Mouse (Mus musculus) small intestine, adult 2 months (tissue): ENCODE results near the gene Fam162a.

Experiments
- CTCF ChIP-seq: fragments of 200-500 bp; IDR thresholded peaks from 2 replicates; pipeline ENCODE4 v1.5.1; 2012; ENCODE audit warnings: low read depth, mild to moderate bottlenecking, control low read depth, inconsistent platforms, low read length, moderate library complexity, mixed read lengths; ENCODE audit not compliant: insufficient replicate concordance, insufficient read length; ENCODE audit errors: extremely low read depth
- POLR2A ChIP-seq: fragments of 200-500 bp; IDR thresholded peaks from 2 replicates; pipeline ENCODE4 v1.6.1; 2012; ENCODE audit warnings: low read depth, mild to moderate bottlenecking, control low read depth, inconsistent platforms, low read length, moderate library complexity

DNA sequence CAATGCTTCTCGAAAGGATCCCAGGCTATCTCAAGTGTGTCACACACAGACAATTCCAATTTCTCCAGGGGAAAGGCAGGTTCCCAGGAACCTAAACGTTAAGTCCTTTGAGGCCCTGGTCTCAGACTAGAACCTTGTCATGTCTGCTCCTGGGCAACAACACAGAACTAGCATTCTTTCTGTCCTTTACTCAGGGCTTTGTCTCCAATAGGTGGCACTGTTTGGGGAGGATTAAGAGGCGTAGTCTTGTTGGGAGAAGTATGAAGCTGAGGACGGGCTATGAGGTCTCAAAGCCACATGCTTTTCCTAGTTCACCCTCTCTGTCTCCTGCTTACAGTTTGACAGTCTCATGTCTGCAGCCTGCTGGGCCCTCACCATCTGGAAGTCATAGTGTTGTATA is 23.9 kb downstream of the Fam162a start:
- TF ChIP-seq POLR2A (no peak), CTCF (no peak)
